Mouse (Mus musculus): ENCODE results near the gene Btbd35f18. TPM values are rescaled to one million over a fixed set of nuclear protein-coding genes. Genes with fewer than 3 reads are reported as not detected.
"Not testable (repeated sequence)": the region's sequence is repeated elsewhere in the genome, so short reads cannot be mapped to it uniquely, and the experiment has no call there.

The Btbd35f18 gene
- not detected for total RNA-seq (2021)
- long read RNA-seq, experiment 1: 0 reads
- long read RNA-seq, experiment 2: 0 reads

DNA sequence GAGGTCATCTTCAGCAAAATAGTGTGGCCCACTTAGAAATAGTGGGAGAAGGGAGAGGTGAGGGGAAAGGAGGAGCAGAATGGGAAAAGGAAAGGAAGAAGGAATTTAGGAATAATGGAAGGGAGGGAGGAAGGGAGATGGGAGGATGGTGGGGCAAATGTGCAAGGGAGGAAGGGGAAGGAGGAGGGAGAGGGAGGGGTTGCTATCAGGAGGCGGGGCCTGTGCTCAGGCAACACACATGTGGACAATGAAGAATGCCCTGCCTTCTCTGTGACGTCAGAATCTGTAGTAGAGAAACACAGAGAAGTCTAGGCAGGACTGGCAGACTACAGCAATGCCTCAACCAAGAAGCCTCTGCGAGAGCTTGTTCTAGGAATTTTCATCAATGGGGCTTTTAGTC is at the start of gene Btbd35f18:
Btbd35f18 (plus strand) TSS at position 301 of the 400 bp plus-strand sequence.
- DNase-seq; intact Hi-C loops (cut with DNase I): not testable (repeated sequence)

Other genes with a start within 250 kb of the Btbd35f18 start
- gene Btbd35f10, start 52.7 kb downstream of the Btbd35f18 start, total RNA-seq (2021): not detected

All from heart, postnatal 14 days (tissue).